9 mouse cellular contexts compared by ENCODE assay signal in the genomic region with DNA sequence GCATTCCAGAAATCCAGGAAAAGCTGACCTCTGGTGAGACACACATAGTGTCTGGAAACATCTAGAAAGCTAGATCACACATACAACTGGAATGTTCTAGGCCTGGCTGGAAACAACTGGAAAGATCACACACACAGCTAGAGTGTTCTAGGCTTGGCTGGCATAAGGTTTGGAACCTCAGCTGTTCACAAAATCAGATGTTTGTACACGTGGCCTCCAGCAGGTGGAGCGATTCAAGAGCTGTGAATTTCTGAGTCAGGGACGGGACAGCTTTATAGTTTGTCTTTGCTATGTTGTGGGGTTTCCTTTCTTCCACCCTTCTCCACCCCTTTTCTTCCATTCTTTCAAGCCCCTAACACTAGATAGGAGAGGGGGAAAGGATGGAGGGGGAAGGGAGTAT. TPM values are rescaled to one million over a fixed set of nuclear protein-coding genes. Genes with fewer than 3 reads are reported as not detected.
DNase-seq lines count a peak whose midpoint lies in the region; ATAC-seq and TF ChIP-seq lines count a peak whose summit lies in the region.
"Had no signal": no experiment of that assay in that cellular context is flagged by ENCODE, and none has a peak within 500 bp of the region (broad histone marks: within the 10 kb centered on the region; RNA-seq: fewer than 3 reads in every experiment).

No protein-coding gene starts in this region.

- H3K36me3 ChIP-seq in midbrain, embryonic 10.5 days, result peaks cover 10% of the 10 kb centered on the region
- H3K36me3 ChIP-seq in midbrain, embryonic 15.5 days (replicated peaks), result no peaks in the 10 kb centered on the region
- no peaks in the 10 kb centered on the region for H3K36me3 ChIP-seq in hindbrain, embryonic 14.5 days (replicated peaks; ENCODE audit: control insufficient read depth, insufficient read depth)
- H3K36me3 ChIP-seq in lung, postnatal 0 days (ENCODE audit: insufficient read depth, low read length), result no peaks in the 10 kb centered on the region
- no peaks in the 10 kb centered on the region for H3K36me3 ChIP-seq in small intestine, adult 2 months (ENCODE audit: control insufficient read depth, insufficient read depth, low read length)
- H3K36me3 ChIP-seq: hindbrain, embryonic 15.5 days had no signal

- H3K4me2 ChIP-seq in midbrain, embryonic 15.5 days, result no peak overlapping the region
- no peak overlapping the region for H3K4me2 ChIP-seq in hindbrain, embryonic 14.5 days (replicated peaks)
- H3K4me2 ChIP-seq in lung, postnatal 0 days (replicated peaks; ENCODE audit: low read depth, low read length), result no peak overlapping the region
- H3K4me2 ChIP-seq: hindbrain, embryonic 15.5 days had no signal

- TF ChIP-seq EP300 in lung, postnatal 0 days (IDR thresholded peaks at IDR 0.05), result no peak

- ATAC-seq in cerebellum, adult (ENCODE audit: insufficient number of reproducible peaks, low FRiP score, low TSS enrichment), result no peak; the same call in 1 of the 2 replicates
- no peak for ATAC-seq in midbrain, embryonic 15.5 days (replicated peaks)
- ATAC-seq in hindbrain, embryonic 14.5 days (ENCODE audit: low FRiP score), result no peak; the same call in 1 of the 2 replicates
- peak; percentile 52 for ATAC-seq in lung, postnatal 0 days

- H3K4me3 ChIP-seq in cerebellum, adult 2 months (replicated peaks; ENCODE audit: insufficient read depth, low read depth, low read length), result no peak overlapping the region
- H3K4me3 ChIP-seq in midbrain, embryonic 10.5 days, result no peak overlapping the region
- no peak overlapping the region for H3K4me3 ChIP-seq in midbrain, embryonic 15.5 days
- no peak overlapping the region for H3K4me3 ChIP-seq in hindbrain, embryonic 14.5 days (replicated peaks; ENCODE audit: low read length)
- no peak overlapping the region for H3K4me3 ChIP-seq in lung, postnatal 0 days (ENCODE audit: low read depth, low read length)
- no peak overlapping the region for H3K4me3 ChIP-seq in small intestine, adult 2 months (ENCODE audit: low read depth, low read length)
- H3K4me3 ChIP-seq: hindbrain, embryonic 15.5 days had no signal

- no peak overlapping the region for H3K27ac ChIP-seq in cerebellum, adult 2 months (ENCODE audit: insufficient read depth, low read length)
- H3K27ac ChIP-seq in midbrain, embryonic 10.5 days (replicated peaks), result no peak overlapping the region
- H3K27ac ChIP-seq in midbrain, embryonic 15.5 days, result no peak overlapping the region
- no peak overlapping the region for H3K27ac ChIP-seq in hindbrain, embryonic 14.5 days
- no peak overlapping the region for H3K27ac ChIP-seq in lung, postnatal 0 days (ENCODE audit: low read length)
- H3K27ac ChIP-seq in small intestine, adult 2 months (ENCODE audit: insufficient read depth, low read depth, low read length), result no peak overlapping the region
- H3K27ac ChIP-seq: hindbrain, embryonic 15.5 days had no signal

- peak; percentile 79 for DNase-seq in cerebellum, adult 2 months
- peak; percentile 51 for DNase-seq in midbrain, embryonic 10.5 days (ENCODE audit: low spot score)
- peak; percentile 78 for DNase-seq in cerebellum, adult 9-10 months
- DNase-seq in hindbrain, embryonic 14.5 days (ENCODE audit: low spot score), result peak; percentile 76
- DNase-seq in lung, postnatal 0 days (ENCODE audit: low spot score), result peak; percentile 84

- TF ChIP-seq POLR2A in cerebellum, adult 2 months (IDR thresholded peaks at IDR 0.05; ENCODE audit: borderline replicate concordance, insufficient read depth, low read length), result no peak
- TF ChIP-seq POLR2A in small intestine, adult 2 months (IDR thresholded peaks at IDR 0.05; ENCODE audit: low read depth, low read length), result no peak

- H3K9me3 ChIP-seq in midbrain, embryonic 10.5 days (replicated peaks), result no peaks in the 10 kb centered on the region
- H3K9me3 ChIP-seq in midbrain, embryonic 15.5 days, result no peaks in the 10 kb centered on the region
- no peaks in the 10 kb centered on the region for H3K9me3 ChIP-seq in hindbrain, embryonic 14.5 days (ENCODE audit: control insufficient read depth, low read length)
- H3K9me3 ChIP-seq in lung, postnatal 0 days (ENCODE audit: low read length), result no peaks in the 10 kb centered on the region
- H3K9me3 ChIP-seq: hindbrain, embryonic 15.5 days had no signal

- 6% methylated on average over 3 of the region's 3 CpGs for WGBS in cerebellum, adult 2 months
- WGBS in midbrain, embryonic 10.5 days, result 33% methylated on average over 3 of the region's 3 CpGs
- WGBS in midbrain, embryonic 15.5 days, result 4% methylated on average over 3 of the region's 3 CpGs
- 18% methylated on average over 3 of the region's 3 CpGs for WGBS in hindbrain, embryonic 14.5 days
- WGBS in lung, postnatal 0 days, result 4% methylated on average over 3 of the region's 3 CpGs
- WGBS in small intestine, adult 2 months, result 2% methylated on average over 3 of the region's 3 CpGs

- no peaks in the 10 kb centered on the region for H3K27me3 ChIP-seq in cerebellum, adult 2 months (ENCODE audit: control insufficient read depth, insufficient read depth, low read length)
- no peaks in the 10 kb centered on the region for H3K27me3 ChIP-seq in midbrain, embryonic 10.5 days (ENCODE audit: low read depth, poor library complexity, severe bottlenecking)
- no peaks in the 10 kb centered on the region for H3K27me3 ChIP-seq in midbrain, embryonic 15.5 days (replicated peaks)
- no peaks in the 10 kb centered on the region for H3K27me3 ChIP-seq in hindbrain, embryonic 14.5 days (ENCODE audit: control insufficient read depth, insufficient read depth, low read length)
- no peaks in the 10 kb centered on the region for H3K27me3 ChIP-seq in lung, postnatal 0 days (replicated peaks; ENCODE audit: insufficient read depth, low read length)
- H3K27me3 ChIP-seq in small intestine, adult 2 months (ENCODE audit: control insufficient read depth, insufficient read depth, low read length), result no peaks in the 10 kb centered on the region
- H3K27me3 ChIP-seq: hindbrain, embryonic 15.5 days had no signal

- peak; percentile 78 for TF ChIP-seq CTCF in cerebellum, adult 2 months (IDR thresholded peaks at IDR 0.05; ENCODE audit: borderline replicate concordance, insufficient read depth, low read depth, low read length)
- peak; percentile 83 for TF ChIP-seq CTCF in lung, postnatal 0 days (IDR thresholded peaks at IDR 0.05)
- peak; percentile 47; the same call in 1 of the 2 replicates for TF ChIP-seq CTCF in small intestine, adult 2 months (IDR thresholded peaks at IDR 0.05; ENCODE audit: extremely low read depth, insufficient read length, insufficient replicate concordance, low read depth, low read length)

- no peaks in the 10 kb centered on the region; the same call in 1 of the 2 replicates for H3K4me1 ChIP-seq in cerebellum, adult 2 months (ENCODE audit: control insufficient read depth, insufficient read depth, low read length)
- H3K4me1 ChIP-seq in midbrain, embryonic 10.5 days, result no peaks in the 10 kb centered on the region
- no peaks in the 10 kb centered on the region for H3K4me1 ChIP-seq in midbrain, embryonic 15.5 days
- H3K4me1 ChIP-seq in hindbrain, embryonic 14.5 days (replicated peaks; ENCODE audit: control insufficient read depth, insufficient read depth, low read length), result no peaks in the 10 kb centered on the region
- 0 out of 2 replicates have a peak, but pooled peaks cover 2% of the 10 kb centered on the region for H3K4me1 ChIP-seq in lung, postnatal 0 days (ENCODE audit: insufficient read depth, low read depth, low read length)
- H3K4me1 ChIP-seq in small intestine, adult 2 months (ENCODE audit: control insufficient read depth, insufficient read depth, insufficient read length, low read length), result peaks cover 4% of the 10 kb centered on the region
- H3K4me1 ChIP-seq: hindbrain, embryonic 15.5 days had no signal

- H3K9ac ChIP-seq in midbrain, embryonic 15.5 days, result no peak overlapping the region
- no peak overlapping the region for H3K9ac ChIP-seq in hindbrain, embryonic 14.5 days
- H3K9ac ChIP-seq in lung, postnatal 0 days (replicated peaks; ENCODE audit: low read depth), result no peak overlapping the region
- H3K9ac ChIP-seq: hindbrain, embryonic 15.5 days had no signal

RNA-seq across cellular contexts. Expression of a gene that starts 4.7 kb away (rescaled TPM):
- polyA plus RNA-seq in cerebellum, adult 2 months (2012; rRNA removed), result 0.10 TPM in 1 of 2 replicates, not detected in the other
- 0.15 and 0.21 TPM in 2 replicates for polyA plus RNA-seq in midbrain, embryonic 10.5 days (2016; fragmentation: Nextera tagmentation; extraction: Ambion mirVana)
- polyA plus RNA-seq in midbrain, embryonic 15.5 days (2015; fragmentation: Nextera tagmentation; extraction: Ambion mirVana), result 0.08 and 0.23 TPM in 2 replicates
- 0.13 and 0.35 TPM in 2 replicates for polyA plus RNA-seq in hindbrain, embryonic 14.5 days (2014; fragmentation: Nextera tagmentation; extraction: Ambion mirVana)
- 0.25 and 0.52 TPM in 2 replicates for polyA plus RNA-seq in lung, postnatal 0 days (2015; fragmentation: Nextera tagmentation; extraction: Ambion mirVana)
- polyA plus RNA-seq in small intestine, adult 2 months (2012; rRNA removed), result 0.09 TPM in 1 of 2 replicates, not detected in the other

RNA-seq across cellular contexts. Expression of a gene that starts 9.6 kb away (rescaled TPM):
- polyA plus RNA-seq in cerebellum, adult 2 months (2012; rRNA removed), result 0.33 TPM in 1 of 2 replicates, not detected in the other
- polyA plus RNA-seq in midbrain, embryonic 10.5 days (2016; fragmentation: Nextera tagmentation; extraction: Ambion mirVana), result 0.34 TPM in 1 of 2 replicates, not detected in the other
- not detected in 2 replicates for polyA plus RNA-seq in midbrain, embryonic 15.5 days (2015; fragmentation: Nextera tagmentation; extraction: Ambion mirVana)
- not detected in 2 replicates for polyA plus RNA-seq in hindbrain, embryonic 14.5 days (2014; fragmentation: Nextera tagmentation; extraction: Ambion mirVana)
- not detected in 2 replicates for polyA plus RNA-seq in lung, postnatal 0 days (2015; fragmentation: Nextera tagmentation; extraction: Ambion mirVana)
- polyA plus RNA-seq in small intestine, adult 2 months (2012; rRNA removed), result 0.23 TPM in 1 of 2 replicates, not detected in the other
- polyA plus RNA-seq: hindbrain, embryonic 15.5 days had no signal

RNA-seq across cellular contexts. Expression of a gene that starts 10.3 kb away (rescaled TPM):
- polyA plus RNA-seq in cerebellum, adult 2 months (2012; rRNA removed), result 102 and 103 TPM in 2 replicates
- 240 and 265 TPM in 2 replicates for polyA plus RNA-seq in midbrain, embryonic 10.5 days (2016; fragmentation: Nextera tagmentation; extraction: Ambion mirVana)
- polyA plus RNA-seq in midbrain, embryonic 15.5 days (2015; fragmentation: Nextera tagmentation; extraction: Ambion mirVana), result 257 and 261 TPM in 2 replicates
- 182 and 190 TPM in 2 replicates for polyA plus RNA-seq in hindbrain, embryonic 14.5 days (2014; fragmentation: Nextera tagmentation; extraction: Ambion mirVana)
- polyA plus RNA-seq in lung, postnatal 0 days (2015; fragmentation: Nextera tagmentation; extraction: Ambion mirVana), result 144 and 155 TPM in 2 replicates
- 57.1 and 105 TPM in 2 replicates for polyA plus RNA-seq in small intestine, adult 2 months (2012; rRNA removed)

RNA-seq across cellular contexts. Expression of a gene that starts 11.6 kb away (rescaled TPM):
- 4.7 and 5.6 TPM in 2 replicates for polyA plus RNA-seq in cerebellum, adult 2 months (2012; rRNA removed)
- polyA plus RNA-seq in midbrain, embryonic 10.5 days (2016; fragmentation: Nextera tagmentation; extraction: Ambion mirVana), result 6.0 and 6.8 TPM in 2 replicates
- 4.0 and 4.1 TPM in 2 replicates for polyA plus RNA-seq in midbrain, embryonic 15.5 days (2015; fragmentation: Nextera tagmentation; extraction: Ambion mirVana)
- polyA plus RNA-seq in hindbrain, embryonic 14.5 days (2014; fragmentation: Nextera tagmentation; extraction: Ambion mirVana), result 2.8 and 3.6 TPM in 2 replicates
- 3.5 and 4.5 TPM in 2 replicates for polyA plus RNA-seq in lung, postnatal 0 days (2015; fragmentation: Nextera tagmentation; extraction: Ambion mirVana)
- polyA plus RNA-seq in small intestine, adult 2 months (2012; rRNA removed), result 0.34 and 0.41 TPM in 2 replicates

RNA-seq across cellular contexts. Expression of a gene that starts 17.3 kb away (rescaled TPM):
- 463 and 480 TPM in 2 replicates for polyA plus RNA-seq in cerebellum, adult 2 months (2012; rRNA removed)
- 5,695 and 6,139 TPM in 2 replicates for polyA plus RNA-seq in midbrain, embryonic 10.5 days (2016; fragmentation: Nextera tagmentation; extraction: Ambion mirVana)
- polyA plus RNA-seq in midbrain, embryonic 15.5 days (2015; fragmentation: Nextera tagmentation; extraction: Ambion mirVana), result 6,021 and 6,209 TPM in 2 replicates
- polyA plus RNA-seq in hindbrain, embryonic 14.5 days (2014; fragmentation: Nextera tagmentation; extraction: Ambion mirVana), result 4,936 and 5,483 TPM in 2 replicates
- polyA plus RNA-seq in lung, postnatal 0 days (2015; fragmentation: Nextera tagmentation; extraction: Ambion mirVana), result 5,808 and 6,026 TPM in 2 replicates
- polyA plus RNA-seq in small intestine, adult 2 months (2012; rRNA removed), result 1,857 and 2,336 TPM in 2 replicates
